Mouse (Mus musculus) cerebellum, adult 2 months (tissue): ENCODE measurements at regions not wholly inside any gene's neighbourhood (a gene's known extent, or its start where the extent isn't known, plus 50 kb on each side); places are given as distances from the start of the nearest gene placed in this dataset.

Source experiments
- DNase-seq, 2 experiments: peaks; one replicate each; pipeline ENCODE4 v3.0.0; 2021
- H3K27ac ChIP-seq: fragments of 200-500 bp; 2 replicates; pipeline ENCODE4 v1.5.1; 2012; ENCODE audit warnings: low read length, control low read depth, inconsistent platforms; ENCODE audit not compliant: insufficient read depth
- H3K27me3 ChIP-seq: fragments of 200-500 bp; 2 replicates; pipeline ENCODE4 v1.6.1; 2012; ENCODE audit warnings: inconsistent platforms, mild to moderate bottlenecking, low read length, moderate library complexity; ENCODE audit not compliant: control insufficient read depth, insufficient read depth
- H3K4me1 ChIP-seq: fragments of 200-500 bp; 2 replicates; pipeline ENCODE4 v1.6.1; 2011; ENCODE audit warnings: low read length; ENCODE audit not compliant: control insufficient read depth, insufficient read depth
- H3K4me3 ChIP-seq: fragments of 200-500 bp; replicated peaks from 2 replicates; pipeline ENCODE3; 2011; ENCODE audit warnings: mild to moderate bottlenecking, low read depth, low read length, control low read depth; ENCODE audit not compliant: insufficient read depth
- CTCF ChIP-seq: fragments of 200-500 bp; IDR thresholded peaks from 2 replicates; pipeline ENCODE4 v1.5.1; 2011; ENCODE audit warnings: low read depth, mild to moderate bottlenecking, control low read depth, low read length, moderate library complexity, borderline replicate concordance; ENCODE audit not compliant: insufficient read depth
- POLR2A ChIP-seq: fragments of 200-500 bp; IDR thresholded peaks from 2 replicates; pipeline ENCODE4 v1.6.1; 2011; ENCODE audit warnings: low read length, control low read depth, borderline replicate concordance; ENCODE audit not compliant: insufficient read depth
- WGBS: fragments of 180-500 bp; shearing (Covaris S2); methylation state at CpG from one replicate; pipeline ENCODE4 v1.1.7; 2018; 5-methylcytosine and 5-hydroxymethylcytosine counted together

- DNase-seq = no peak
- WGBS = 51% methylated on average over 2 of the region's 2 CpGs
- no peaks in the 10 kb centered on the region for H3K27me3 ChIP-seq
- H3K4me1 ChIP-seq = no peaks in the 10 kb centered on the region
- H3K27ac ChIP-seq = no peak overlapping the region
- TF ChIP-seq CTCF (no peak), POLR2A (no peak)
- no peak overlapping the region for H3K4me3 ChIP-seq
These were observed 149.5 kb upstream of the Spef2 start for GRCm38 (mm10) chr15:9898211-9898610.

GRCm38 (mm10) chr15:9893146-9893545, 144.5 kb upstream of the Spef2 start:
- DNase-seq = no peak
- Histone ChIP-seq H3K4me3 (no peak overlapping the region), H3K27ac (no peak overlapping the region), H3K27me3 (no peaks in the 10 kb centered on the region), H3K4me1 (no peaks in the 10 kb centered on the region)
- TF ChIP-seq POLR2A = no peak
- TF ChIP-seq CTCF = no peak
- 91% methylated on average over 3 of the region's 3 CpGs for WGBS

DNA sequence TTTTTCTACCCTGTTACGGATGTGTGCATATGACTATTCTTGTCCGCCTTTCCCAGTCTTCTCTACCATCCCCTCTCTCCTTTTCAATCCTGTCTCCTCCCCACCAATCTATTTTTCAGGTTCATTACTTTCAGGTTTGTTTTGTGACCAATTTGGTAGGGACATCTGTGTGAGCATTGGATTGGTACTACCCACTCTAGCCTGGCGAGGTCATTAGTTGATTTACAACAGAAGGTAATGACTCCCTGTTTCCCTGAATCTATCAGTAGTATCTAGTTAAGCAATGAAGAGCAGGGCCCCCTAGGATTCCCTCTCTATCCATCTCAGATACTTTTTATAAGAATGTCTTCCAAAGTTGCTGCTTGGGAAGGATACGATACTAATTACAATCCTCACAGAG, 143.5 kb upstream of the Spef2 start:
- H3K27ac ChIP-seq = no peak overlapping the region
- no peaks in the 10 kb centered on the region for H3K27me3 ChIP-seq
- WGBS = 90% methylated on average over 4 of the region's 4 CpGs
- DNase-seq = no peak
- no peaks in the 10 kb centered on the region for H3K4me1 ChIP-seq
- TF ChIP-seq CTCF (no peak), POLR2A (no peak)
- no peak overlapping the region for H3K4me3 ChIP-seq

GRCm38 (mm10) chr15:9891446-9891845, 142.8 kb upstream of the Spef2 start:
- Histone ChIP-seq H3K27me3 (no peaks in the 10 kb centered on the region), H3K4me1 (no peaks in the 10 kb centered on the region), H3K27ac (no peak overlapping the region), H3K4me3 (no peak overlapping the region)
- WGBS = 94% methylated on average over 5 of the region's 5 CpGs
- DNase-seq = no peak
- no peak for TF ChIP-seq CTCF
- TF ChIP-seq POLR2A = no peak

GRCm38 (mm10) chr15:9875776-9876175, 127.1 kb upstream of the Spef2 start:
- DNase-seq = no peak
- no peak for TF ChIP-seq CTCF
- TF ChIP-seq POLR2A = no peak
- Histone ChIP-seq H3K4me1 (no peaks in the 10 kb centered on the region), H3K27ac (no peak overlapping the region), H3K4me3 (no peak overlapping the region), H3K27me3 (no peaks in the 10 kb centered on the region)

GRCm38 (mm10) chr15:9870126-9870525, 121.5 kb upstream of the Spef2 start:
- Histone ChIP-seq H3K27ac (no peak overlapping the region), H3K27me3 (no peaks in the 10 kb centered on the region), H3K4me3 (no peak overlapping the region), H3K4me1 (no peaks in the 10 kb centered on the region)
- TF ChIP-seq CTCF (no peak), POLR2A (no peak)
- DNase-seq = no peak
- 69% methylated on average over 3 of the region's 3 CpGs for WGBS

DNA sequence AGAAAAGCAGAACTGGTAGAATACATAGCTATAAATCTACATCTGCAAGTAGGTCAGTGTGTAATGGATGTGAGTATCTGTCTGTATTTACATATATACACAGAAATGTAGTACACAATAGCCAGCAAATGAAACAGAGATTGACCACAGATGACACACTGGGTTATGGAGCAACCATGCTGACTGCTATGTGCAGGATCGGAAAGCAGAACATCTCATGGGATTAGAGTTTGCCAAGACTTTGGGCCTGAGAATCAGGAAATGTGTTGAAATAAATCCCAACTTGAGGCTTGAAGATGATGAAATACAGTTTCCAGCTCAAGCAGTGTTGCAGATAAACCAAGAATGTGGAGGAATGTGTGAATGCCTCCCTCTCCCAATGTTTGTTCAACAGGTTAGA, 116.1 kb upstream of the Spef2 start:
- H3K27ac ChIP-seq = no peak overlapping the region

GRCm38 (mm10) chr15:9861825-9862224, 113.2 kb upstream of the Spef2 start:
- Histone ChIP-seq H3K4me1 (no peaks in the 10 kb centered on the region), H3K27ac (no peak overlapping the region), H3K27me3 (no peaks in the 10 kb centered on the region), H3K4me3 (no peak overlapping the region)
- TF ChIP-seq POLR2A (no peak), CTCF (no peak)
- DNase-seq = no peak
- WGBS = 95% methylated on average over 3 of the region's 3 CpGs

More for the DNA sequence above, 116.1 kb upstream of the Spef2 start:
- WGBS = 28% methylated on average over 1 of the region's 1 CpGs
- DNase-seq = no peak
- no peak for TF ChIP-seq POLR2A
- no peak for TF ChIP-seq CTCF
- no peak overlapping the region for H3K4me3 ChIP-seq
- H3K27me3 ChIP-seq = no peaks in the 10 kb centered on the region
- H3K4me1 ChIP-seq = no peaks in the 10 kb centered on the region
